Mouse (Mus musculus) midbrain, embryonic 11.5 days (tissue): ENCODE results near the gene Onecut3. TPM values are rescaled to one million over a fixed set of nuclear protein-coding genes. Genes with fewer than 3 reads are reported as not detected.

Experiments used
- ATAC-seq: fragments of 200-750 bp; cut with Nextera tagmentation; 2 replicates; pipeline ENCODE4 v1.8.0; 2017; ENCODE audit warnings: moderate TSS enrichment, moderate library complexity; ENCODE audit not compliant: low FRiP score
- DNase-seq: peaks from one replicate; pipeline ENCODE4 v3.0.0; 2015; ENCODE audit warnings: low spot score; ENCODE audit errors: missing footprints
- H3K27ac ChIP-seq: fragments of 300-500 bp; sonication (generic); 2 replicates; pipeline ENCODE4 v1.5.1; 2014; ENCODE audit warnings: low read depth, low read length
- H3K27me3 ChIP-seq: fragments of 300-500 bp; sonication (generic); 2 replicates; pipeline ENCODE4 v1.6.1; 2014; ENCODE audit warnings: mild to moderate bottlenecking, low read length, moderate library complexity, mixed read lengths; ENCODE audit not compliant: control insufficient read depth, insufficient read depth
- H3K36me3 ChIP-seq: fragments of 300-500 bp; sonication (generic); 2 replicates; pipeline ENCODE4 v1.6.1; 2014; ENCODE audit warnings: mild to moderate bottlenecking, low read length, moderate library complexity, mixed read lengths; ENCODE audit not compliant: control insufficient read depth, insufficient read depth
- H3K4me1 ChIP-seq: fragments of 300-500 bp; sonication (generic); 2 replicates; pipeline ENCODE4 v1.6.1; 2014; ENCODE audit warnings: low read length; ENCODE audit not compliant: control insufficient read depth, insufficient read depth
- H3K4me2 ChIP-seq: fragments of 300-500 bp; sonication (generic); 2 replicates; pipeline ENCODE4 v1.6.1; 2014; ENCODE audit warnings: mild to moderate bottlenecking, moderate library complexity
- H3K4me3 ChIP-seq: fragments of 300-500 bp; sonication (generic); 2 replicates; pipeline ENCODE4 v1.5.1; 2014; ENCODE audit warnings: low read depth, low read length
- H3K9ac ChIP-seq: fragments of 300-500 bp; sonication (generic); 2 replicates; pipeline ENCODE4 v1.6.1; 2014; ENCODE audit warnings: low read length
- H3K9me3 ChIP-seq: fragments of 300-500 bp; sonication (generic); 2 replicates; pipeline ENCODE4 v1.6.1; 2016; ENCODE audit warnings: low read length; ENCODE audit not compliant: control insufficient read depth
- WGBS: fragments of 180-500 bp; shearing (Covaris S2); extraction: QIAGEN DNeasy Blood & Tissue Kit; methylation state at CpG from one replicate; pipeline ENCODE4 v1.1.7; 2014; 5-methylcytosine and 5-hydroxymethylcytosine counted together
- polyA plus RNA-seq: library from polyadenylated mRNA; unstranded; fragments of >200 nt; fragmentation: Nextera tagmentation; extraction: Ambion mirVana; gene quantifications from 2 replicates; pipeline ENCODE4 v1.2.1, GENCODE M21; 2014

Onecut3 gene
- polyA plus RNA-seq, result 2.7 and 2.8 TPM in 2 replicates

GRCm38 (mm10) chr10:80494732-80495131 is at the start of gene Onecut3:
TSS of gene Onecut3 (plus strand) at chr10:80494835.
- DNase-seq, result peak; percentile 94
- Histone ChIP-seq H3K4me1 (peaks cover 22% of the 10 kb centered on the region), H3K4me3 (peak within 1 kb of the TSS; percentile 38), H3K4me2 (peak within 1 kb of the TSS; percentile 54), H3K27me3 (peaks cover 99% of the 10 kb centered on the region), H3K9ac (peak within 1 kb of the TSS; percentile 45), H3K27ac (no peak within 1 kb of the TSS; the same call in 1 of the 2 replicates), H3K36me3 (no peaks in the 10 kb centered on the region), H3K9me3 (no peaks in the 10 kb centered on the region)
- whole genome bisulfite sequencing, result under 1% methylated on average over 42 of the region's 42 CpGs
- ATAC-seq, result peak; percentile 36

GRCm38 (mm10) chr10:80445052-80445451 is 49.6 kb upstream of the Onecut3 start:
- Histone ChIP-seq H3K4me3 (no peak overlapping the region), H3K36me3 (no peaks in the 10 kb centered on the region), H3K9ac (no peak overlapping the region), H3K27me3 (no peaks in the 10 kb centered on the region), H3K27ac (no peak overlapping the region), H3K9me3 (no peaks in the 10 kb centered on the region), H3K4me1 (peaks cover 4% of the 10 kb centered on the region; the same call in 1 of the 2 replicates), H3K4me2 (no peak overlapping the region)
- 59% methylated on average over 1 of the region's 1 CpGs for WGBS
- DNase-seq (no peak), ATAC-seq (no peak)

GRCm38 (mm10) chr10:80445898-80446601 is 48.6 kb upstream of the Onecut3 start:
- 8% methylated on average over 26 of the region's 26 CpGs for WGBS
- no peak overlapping the region for H3K27ac ChIP-seq
- H3K4me1 ChIP-seq, result peaks cover 4% of the 10 kb centered on the region; the same call in 1 of the 2 replicates
- peak; percentile 78 for ATAC-seq
- peak; percentile 99 for DNase-seq
- H3K4me3 ChIP-seq, result no peak overlapping the region
- H3K9ac ChIP-seq, result no peak overlapping the region
- no peaks in the 10 kb centered on the region for H3K27me3 ChIP-seq
- peak overlapping the region; percentile 11 for H3K4me2 ChIP-seq
- no peaks in the 10 kb centered on the region for H3K36me3 ChIP-seq
- H3K9me3 ChIP-seq, result no peaks in the 10 kb centered on the region

- no peak for ATAC-seq
- H3K27me3 ChIP-seq, result no peaks in the 10 kb centered on the region
- DNase-seq, result no peak
- H3K36me3 ChIP-seq, result no peaks in the 10 kb centered on the region
- WGBS, result 8% methylated on average over 6 of the region's 6 CpGs
- H3K27ac ChIP-seq, result no peak overlapping the region
- H3K4me1 ChIP-seq, result peaks cover 4% of the 10 kb centered on the region; the same call in 1 of the 2 replicates
- no peak overlapping the region for H3K4me3 ChIP-seq
- no peaks in the 10 kb centered on the region for H3K9me3 ChIP-seq
- H3K9ac ChIP-seq, result no peak overlapping the region
- no peak overlapping the region for H3K4me2 ChIP-seq
Observed at GRCm38 (mm10) chr10:80450599-80450998, 44.0 kb upstream of the Onecut3 start.

GRCm38 (mm10) chr10:80453601-80454000 is 41.0 kb upstream of the Onecut3 start:
- Histone ChIP-seq H3K9me3 (no peaks in the 10 kb centered on the region), H3K36me3 (no peaks in the 10 kb centered on the region), H3K4me3 (no peak overlapping the region), H3K9ac (no peak overlapping the region), H3K4me2 (no peak overlapping the region), H3K27me3 (no peaks in the 10 kb centered on the region; the same call in 1 of the 2 replicates), H3K27ac (no peak overlapping the region), H3K4me1 (no peaks in the 10 kb centered on the region)
- DNase-seq (no peak), ATAC-seq (no peak)
- 73% methylated on average over 10 of the region's 10 CpGs for WGBS

- no peak overlapping the region for H3K4me3 ChIP-seq
- H3K27ac ChIP-seq, result no peak overlapping the region
- WGBS, result 82% methylated on average over 5 of the region's 5 CpGs
Observed at GRCm38 (mm10) chr10:80454781-80455180, 39.9 kb upstream of the Onecut3 start.

GRCm38 (mm10) chr10:80455697-80456096 is 38.9 kb upstream of the Onecut3 start:
- no peak for DNase-seq
- no peak overlapping the region for H3K4me3 ChIP-seq
- no peak overlapping the region for H3K27ac ChIP-seq
- no peaks in the 10 kb centered on the region; the same call in 1 of the 2 replicates for H3K27me3 ChIP-seq
- no peak overlapping the region for H3K9ac ChIP-seq
- no peaks in the 10 kb centered on the region for H3K36me3 ChIP-seq
- no peak overlapping the region for H3K4me2 ChIP-seq
- no peaks in the 10 kb centered on the region for H3K9me3 ChIP-seq
- WGBS, result 87% methylated on average over 5 of the region's 5 CpGs
- no peaks in the 10 kb centered on the region for H3K4me1 ChIP-seq
- no peak for ATAC-seq

More at GRCm38 (mm10) chr10:80454781-80455180, 39.9 kb upstream of the Onecut3 start:
- Histone ChIP-seq H3K4me1 (no peaks in the 10 kb centered on the region), H3K27me3 (no peaks in the 10 kb centered on the region; the same call in 1 of the 2 replicates), H3K36me3 (no peaks in the 10 kb centered on the region), H3K4me2 (no peak overlapping the region), H3K9me3 (no peaks in the 10 kb centered on the region), H3K9ac (no peak overlapping the region)
- no peak for ATAC-seq
- no peak for DNase-seq

- Histone ChIP-seq H3K4me3 (no peak overlapping the region), H3K9me3 (no peaks in the 10 kb centered on the region), H3K4me1 (no peaks in the 10 kb centered on the region), H3K36me3 (no peaks in the 10 kb centered on the region), H3K27ac (no peak overlapping the region), H3K9ac (no peak overlapping the region), H3K27me3 (no peaks in the 10 kb centered on the region; the same call in 1 of the 2 replicates), H3K4me2 (no peak overlapping the region)
- DNase-seq (no peak), ATAC-seq (no peak)
- WGBS, result 88% methylated on average over 10 of the region's 10 CpGs
Observed at GRCm38 (mm10) chr10:80459236-80459635, 35.4 kb upstream of the Onecut3 start.

- Histone ChIP-seq H3K4me2 (no peak overlapping the region), H3K9ac (no peak overlapping the region), H3K9me3 (no peaks in the 10 kb centered on the region), H3K4me1 (no peaks in the 10 kb centered on the region), H3K27me3 (no peaks in the 10 kb centered on the region; the same call in 1 of the 2 replicates), H3K4me3 (no peak overlapping the region), H3K27ac (no peak overlapping the region), H3K36me3 (no peaks in the 10 kb centered on the region)
- 91% methylated on average over 11 of the region's 11 CpGs for WGBS
- ATAC-seq (no peak), DNase-seq (no peak)
Observed at GRCm38 (mm10) chr10:80459671-80460070, 35.0 kb upstream of the Onecut3 start.
